Mouse (Mus musculus) granulocyte monocyte progenitor cell, adult 5-6 weeks (primary cell): ENCODE data around the gene Notch4. TPM values are rescaled to one million over a fixed set of nuclear protein-coding genes. Genes with fewer than 3 reads are reported as not detected.
A peak's percentile ranks its signal among the peaks of the same experiment; 100 is the strongest.

Experiments used
- ATAC-seq: replicated peaks from 2 replicates; pipeline ENCODE4 v1.8.0; 2016; ENCODE audit warnings: mild to moderate bottlenecking, moderate TSS enrichment, inconsistent platforms; ENCODE audit not compliant: poor library complexity, severe bottlenecking
- total RNA-seq, 2 experiments: library from RNA; stranded (forward) in 1 of 2; stranded (reverse) in 1 of 2; fragments of 200-712, 200-1000 nt in 1 of 2; fragments of >200 nt in 1 of 2; fragmentation: Nextera tagmentation in 1 of 2; gene quantifications; 2 replicates each; pipeline ENCODE4 v1.2.3; 2014 to 2017

Gene Notch4
- total RNA-seq, 2 experiments from 2014 or later, result 0.17 to 0.31 TPM

DNA sequence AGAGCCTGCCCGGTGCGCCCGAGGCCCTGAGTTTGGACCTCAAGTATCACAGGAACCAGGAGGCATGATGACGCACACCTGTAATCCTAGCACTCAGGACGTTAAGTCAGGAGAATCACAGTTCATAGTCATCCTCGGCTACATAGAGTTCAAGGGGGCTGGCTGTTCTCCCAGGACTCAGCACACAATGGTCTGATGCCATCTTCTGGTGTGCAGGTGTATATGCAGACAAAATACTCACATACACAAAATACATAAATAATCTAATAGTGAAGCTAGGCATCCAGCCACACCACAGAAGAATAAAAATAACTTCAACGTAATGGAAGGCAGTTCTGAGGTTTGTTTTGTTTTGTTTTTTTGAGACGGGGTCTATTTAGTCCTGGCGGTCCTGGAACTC lies 59.1 kb downstream of the Notch4 start:
- no peak for ATAC-seq

DNA sequence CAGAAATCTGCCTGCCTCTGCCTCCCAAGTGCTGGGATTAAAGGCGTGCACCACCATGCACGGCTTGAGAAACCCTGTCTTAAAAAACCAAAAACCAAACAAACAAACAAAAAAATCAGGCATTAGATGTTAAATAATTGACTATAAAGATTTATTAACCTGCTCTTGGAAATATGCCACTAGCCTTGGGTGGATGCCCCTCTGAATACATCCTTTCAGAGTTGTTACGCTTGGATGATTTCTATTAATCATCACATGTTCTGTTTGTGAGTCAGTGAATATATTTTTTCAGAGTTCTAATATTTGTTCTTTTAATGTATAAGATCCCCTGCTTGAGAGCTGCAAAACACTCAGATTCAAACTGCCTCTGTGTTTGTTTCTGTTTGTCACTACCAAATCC lies 60.9 kb downstream of the Notch4 start:
- no peak for ATAC-seq

DNA sequence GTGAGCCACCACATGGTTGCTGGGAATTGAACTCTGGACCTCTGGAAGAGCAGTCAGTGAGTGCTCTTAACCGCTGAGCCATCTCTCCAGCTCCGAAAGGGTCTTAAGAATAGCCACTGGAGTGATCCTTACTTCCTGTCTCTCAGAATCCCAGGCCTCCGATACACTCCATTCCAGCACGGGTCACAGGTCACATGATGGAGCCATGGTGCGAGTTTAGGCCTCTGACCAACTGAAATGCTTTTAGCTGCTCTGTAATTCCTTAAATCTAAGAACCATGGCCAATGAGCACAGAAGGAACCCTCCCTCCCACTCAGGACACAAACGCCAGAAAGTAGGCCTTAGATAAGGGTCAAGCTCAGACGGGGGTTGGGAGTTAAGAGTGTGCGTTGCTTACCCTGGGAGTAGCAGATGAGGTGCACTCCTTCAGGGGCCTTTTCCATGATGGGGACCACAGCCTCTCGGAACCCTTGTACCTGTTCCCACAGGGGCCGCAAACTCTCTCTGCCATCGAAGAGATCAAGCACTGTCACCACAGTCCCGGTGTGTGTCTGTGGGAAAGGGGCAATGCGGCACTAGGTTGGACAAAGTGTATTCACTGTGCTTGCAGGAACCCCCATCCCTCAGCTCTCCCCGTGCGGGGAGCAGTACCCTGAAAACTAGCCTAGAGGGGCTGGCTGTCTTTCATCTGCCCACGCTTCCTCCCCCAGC lies 62.1 kb downstream of the Notch4 start:
- ATAC-seq, result no peak

DNA sequence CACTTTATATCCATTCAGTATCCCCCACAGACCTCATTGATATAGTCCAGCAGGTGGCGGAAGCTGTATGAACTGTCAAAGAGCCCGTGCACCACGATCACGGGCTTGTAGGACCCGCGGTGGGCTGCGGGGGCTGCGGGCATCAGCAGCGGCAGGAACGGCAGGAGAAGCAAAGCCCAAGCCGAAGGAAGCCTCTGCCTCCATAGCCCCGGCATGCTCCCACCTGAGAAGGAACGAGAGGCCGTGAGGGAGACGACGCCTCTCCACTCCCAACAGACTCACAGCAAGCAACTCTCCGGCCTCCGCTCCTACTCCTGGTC lies 62.7 kb downstream of the Notch4 start:
- ATAC-seq, result peak; percentile 55

DNA sequence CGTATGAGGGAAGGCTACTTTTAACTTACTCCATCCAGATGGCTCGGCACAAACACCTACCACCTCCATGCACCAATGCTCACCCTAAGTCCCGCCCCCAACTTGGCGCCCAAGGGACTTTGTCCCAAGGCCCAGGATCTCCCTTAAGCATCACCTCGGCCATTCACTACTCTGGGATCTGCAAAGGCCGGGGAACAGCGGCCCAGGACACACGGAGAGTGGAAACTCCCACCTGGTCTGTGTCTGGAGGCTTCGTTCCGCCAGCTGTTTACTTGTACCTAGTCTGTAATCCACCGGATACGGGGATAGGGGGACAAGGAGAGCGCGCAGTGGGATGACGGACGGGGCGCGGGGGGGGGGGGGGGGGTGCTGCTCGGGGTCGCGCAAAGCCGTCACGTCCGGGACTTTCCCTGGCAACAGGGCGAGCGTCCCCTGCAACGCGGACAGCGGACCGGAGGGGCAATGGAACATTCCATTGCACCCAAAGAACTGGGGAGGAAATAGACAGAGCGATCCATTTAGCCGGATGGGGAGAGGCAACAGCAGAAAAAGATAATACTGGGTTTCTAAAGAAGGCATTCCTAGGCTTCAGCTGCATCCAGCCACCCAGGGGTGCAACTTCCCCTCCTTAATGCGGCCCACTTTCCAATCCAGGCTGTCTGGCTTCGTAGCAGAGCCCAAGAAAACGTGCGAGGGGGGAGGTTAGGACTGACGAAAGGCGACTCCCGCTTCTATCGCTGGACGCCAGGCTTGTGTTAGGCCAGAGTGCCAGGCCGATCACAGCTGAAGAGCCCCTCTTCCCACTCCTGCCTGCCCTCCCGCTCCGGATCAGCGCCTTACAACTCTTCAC lies 63.2 kb downstream of the Notch4 start:
- ATAC-seq, result peak; percentile 59

GRCm38 (mm10) chr17:34627943-34628643 lies 64.0 kb downstream of the Notch4 start, which contains the start of gene Ppt2:
TSS of gene Ppt2 (minus strand) at chr17:34628510.
- ATAC-seq, result no peak

GRCm38 (mm10) chr17:34628644-34628967 lies 64.5 kb downstream of the Notch4 start:
- ATAC-seq, result no peak

GRCm38 (mm10) chr17:34629221-34629751 lies 65.2 kb downstream of the Notch4 start, which contains the start of gene Prrt1:
TSS of gene Prrt1 (plus strand) at chr17:34629533.
- no peak for ATAC-seq

DNA sequence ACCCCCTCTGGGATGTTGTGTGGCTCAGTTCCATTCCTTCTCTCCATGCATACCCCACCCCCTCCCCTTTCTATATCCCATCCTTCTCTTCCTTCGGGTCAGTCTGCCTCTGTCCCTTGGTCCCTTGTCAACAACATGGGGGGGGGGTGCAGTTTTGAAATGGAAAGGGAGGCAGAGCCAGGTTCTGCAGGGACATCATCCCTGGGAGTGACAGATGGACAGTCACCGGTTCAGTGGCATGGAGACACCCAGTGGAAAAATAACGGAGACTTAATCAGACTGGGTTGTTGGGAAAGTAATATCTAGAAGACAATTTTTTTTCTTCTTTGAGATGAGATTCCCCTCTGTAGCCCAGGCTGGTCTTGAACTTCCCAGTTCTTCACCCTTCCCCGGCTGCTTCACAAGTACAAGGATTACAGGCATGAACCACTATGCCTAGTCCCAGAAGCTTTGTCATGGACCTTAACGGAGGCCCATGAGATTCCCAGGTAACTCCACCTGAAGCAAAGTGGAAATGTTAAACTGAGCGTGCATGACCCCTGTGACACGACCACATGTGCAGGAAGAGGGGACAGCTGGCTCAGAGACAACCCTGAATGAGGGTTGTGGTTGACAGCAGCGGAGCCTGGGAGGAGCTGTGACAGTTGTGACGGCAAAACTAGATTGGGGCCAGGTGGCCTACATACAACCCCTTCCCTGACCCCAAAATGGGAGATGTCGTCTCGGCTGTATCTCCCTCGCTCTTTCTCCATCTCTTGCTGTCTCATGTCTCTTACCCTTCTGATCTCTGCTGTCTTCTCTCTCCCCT lies 65.9 kb downstream of the Notch4 start:
- no peak for ATAC-seq

DNA sequence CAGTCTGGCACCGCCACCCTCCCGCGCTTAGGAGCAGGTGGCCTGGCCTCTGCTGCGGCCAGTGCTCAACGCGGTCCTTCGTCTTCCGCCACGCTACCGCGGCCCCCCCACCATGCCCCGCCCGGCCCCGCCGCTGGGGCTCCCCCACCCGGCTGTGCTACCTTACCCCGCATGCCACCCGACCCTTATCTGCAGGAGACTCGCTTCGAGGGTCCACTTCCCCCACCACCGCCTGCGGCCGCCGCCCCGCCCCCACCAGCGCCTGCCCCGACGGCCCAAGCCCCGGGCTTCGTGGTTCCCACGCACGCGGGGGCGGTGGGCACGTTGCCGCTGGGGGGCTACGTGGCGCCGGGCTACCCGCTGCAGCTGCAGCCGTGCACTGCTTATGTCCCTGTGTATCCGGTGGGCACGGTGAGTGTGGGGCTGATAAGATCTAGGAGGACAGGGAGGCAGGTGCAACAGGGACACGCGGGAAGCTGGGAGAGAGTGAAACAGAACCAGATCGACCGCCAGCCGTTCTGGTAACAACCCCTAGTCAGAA lies 66.8 kb downstream of the Notch4 start:
- ATAC-seq, result no peak

DNA sequence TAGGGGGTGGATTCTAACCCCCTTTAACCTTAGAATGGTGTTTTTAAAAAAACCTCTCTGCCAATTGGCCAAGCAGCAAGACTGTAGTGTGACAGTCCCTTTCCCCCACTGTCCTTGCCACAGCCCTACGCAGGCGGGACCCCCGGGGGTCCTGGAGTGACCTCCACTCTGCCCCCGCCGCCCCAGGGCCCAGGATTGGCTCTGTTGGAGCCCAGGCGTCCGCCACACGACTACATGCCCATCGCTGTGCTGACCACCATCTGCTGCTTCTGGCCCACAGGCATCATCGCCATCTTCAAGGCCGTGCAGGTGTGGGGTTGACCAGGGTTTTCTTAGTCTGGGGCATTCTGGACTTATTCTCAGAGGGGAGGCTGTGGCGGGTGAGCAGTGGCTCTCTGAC lies 67.6 kb downstream of the Notch4 start:
- ATAC-seq, result no peak

DNA sequence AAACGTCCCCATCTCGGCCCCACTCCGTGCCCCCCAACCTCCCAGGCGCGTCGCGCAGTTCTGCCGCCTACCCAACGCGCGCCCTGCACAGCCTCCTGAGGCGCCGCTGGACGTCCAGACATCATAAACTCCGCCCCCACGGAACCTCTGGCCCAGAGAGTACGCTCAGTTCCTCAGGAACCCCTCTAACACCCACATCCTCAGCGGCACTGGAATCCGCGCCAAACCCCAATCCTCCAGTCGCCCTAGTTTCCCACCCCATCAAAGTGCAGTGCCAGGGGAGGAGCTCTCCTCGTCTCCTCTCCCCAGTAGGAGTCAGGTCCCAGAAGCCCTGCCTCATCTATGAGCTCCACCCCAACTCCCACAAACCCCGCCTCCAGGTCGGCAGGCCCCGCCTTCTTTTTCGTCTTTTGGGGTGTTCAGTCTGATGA lies 68.2 kb downstream of the Notch4 start:
- peak; percentile 77 for ATAC-seq

- ATAC-seq, result peak; percentile 12
Measured at GRCm38 (mm10) chr17:34635671-34636070, 71.6 kb downstream of the Notch4 start.

DNA sequence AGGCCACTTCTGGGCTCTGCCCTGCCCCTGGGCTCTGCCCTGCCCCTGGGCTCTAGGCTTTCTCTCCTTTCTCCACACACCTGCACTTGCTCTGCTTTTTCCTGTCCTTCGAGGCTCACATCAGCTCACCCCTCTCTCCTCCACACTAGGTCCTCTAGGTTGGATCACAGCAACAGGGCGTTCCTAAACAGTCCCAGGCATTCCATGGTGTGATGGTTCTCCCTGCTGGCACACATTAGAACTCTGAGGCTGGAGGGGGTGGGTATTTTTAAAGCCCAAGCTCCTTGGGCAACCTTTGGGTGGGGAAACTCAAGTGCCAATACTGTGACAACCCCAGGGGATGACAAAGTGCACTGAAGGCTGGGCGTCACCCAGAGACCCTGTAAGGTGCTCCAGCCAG lies 73.4 kb downstream of the Notch4 start:
- ATAC-seq, result no peak

Other genes with a start within 250 kb of the Notch4 start
- gene H2-Eb2, start 238.6 kb upstream of the Notch4 start, total RNA-seq (2014; fragmentation: Nextera tagmentation), result not detected in 2 replicates
- not detected in 2 replicates for gene H2-Eb2, start 238.6 kb upstream of the Notch4 start, total RNA-seq (2017)
- gene Btnl2, start 209.4 kb upstream of the Notch4 start, total RNA-seq (2014; fragmentation: Nextera tagmentation), result not detected in 2 replicates
- gene Btnl2, start 209.4 kb upstream of the Notch4 start, total RNA-seq (2017), result not detected in 2 replicates
- not detected in 2 replicates for gene Btnl1, start 187.1 kb upstream of the Notch4 start, total RNA-seq (2014; fragmentation: Nextera tagmentation)
- gene Btnl1, start 187.1 kb upstream of the Notch4 start, total RNA-seq (2017), result not detected in 2 replicates
- not detected in 2 replicates for gene BC051142, start 165.4 kb upstream of the Notch4 start, total RNA-seq (2014; fragmentation: Nextera tagmentation)
- gene BC051142, start 165.4 kb upstream of the Notch4 start, total RNA-seq (2017), result 0.21 TPM in 1 of 2 replicates, not detected in the other
- gene Btnl4, start 87.0 kb upstream of the Notch4 start, total RNA-seq (2014; fragmentation: Nextera tagmentation), result not detected in 2 replicates
- gene Btnl4, start 87.0 kb upstream of the Notch4 start, total RNA-seq (2017), result not detected in 2 replicates
- not detected in 2 replicates for gene Btnl6, start 46.9 kb upstream of the Notch4 start, total RNA-seq (2014; fragmentation: Nextera tagmentation)
- not detected in 2 replicates for gene Btnl6, start 46.9 kb upstream of the Notch4 start, total RNA-seq (2017)
- 64.1 and 75.3 TPM in 2 replicates for gene Gpsm3, start 25.5 kb downstream of the Notch4 start, total RNA-seq (2014; fragmentation: Nextera tagmentation)
- gene Gpsm3, start 25.5 kb downstream of the Notch4 start, total RNA-seq (2017), result 11.5 and 23.4 TPM in 2 replicates
- 21.1 and 29.7 TPM in 2 replicates for gene Pbx2, start 27.0 kb downstream of the Notch4 start, total RNA-seq (2014; fragmentation: Nextera tagmentation)
- 25.1 and 34.4 TPM in 2 replicates for gene Pbx2, start 27.0 kb downstream of the Notch4 start, total RNA-seq (2017)
- gene Ager, start 33.6 kb downstream of the Notch4 start, total RNA-seq (2014; fragmentation: Nextera tagmentation), result 1.3 and 1.9 TPM in 2 replicates
- 1.3 and 2.0 TPM in 2 replicates for gene Ager, start 33.6 kb downstream of the Notch4 start, total RNA-seq (2017)
- 52.2 and 64.9 TPM in 2 replicates for gene Rnf5, start 39.4 kb downstream of the Notch4 start, total RNA-seq (2014; fragmentation: Nextera tagmentation)
- 13.8 and 15.2 TPM in 2 replicates for gene Rnf5, start 39.4 kb downstream of the Notch4 start, total RNA-seq (2017)
- gene Agpat1, start 40.0 kb downstream of the Notch4 start, total RNA-seq (2014; fragmentation: Nextera tagmentation), result 36.6 and 50.1 TPM in 2 replicates
- gene Agpat1, start 40.0 kb downstream of the Notch4 start, total RNA-seq (2017), result 19.1 and 19.3 TPM in 2 replicates
- 2.1 TPM in 1 of 2 replicates, not detected in the other for gene Egfl8, start 51.7 kb downstream of the Notch4 start, total RNA-seq (2014; fragmentation: Nextera tagmentation)
- gene Egfl8, start 51.7 kb downstream of the Notch4 start, total RNA-seq (2017), result not detected in 2 replicates
- gene Ppt2, start 64.2 kb downstream of the Notch4 start, total RNA-seq (2014; fragmentation: Nextera tagmentation), result 41.9 and 45.1 TPM in 2 replicates
- gene Ppt2, start 64.2 kb downstream of the Notch4 start, total RNA-seq (2017), result 20.4 and 23.3 TPM in 2 replicates
- gene Prrt1, start 65.3 kb downstream of the Notch4 start, total RNA-seq (2014; fragmentation: Nextera tagmentation), result 0.88 TPM in 1 of 2 replicates, not detected in the other
- not detected in 2 replicates for gene Prrt1, start 65.3 kb downstream of the Notch4 start, total RNA-seq (2017)
- gene Fkbpl, start 80.5 kb downstream of the Notch4 start, total RNA-seq (2014; fragmentation: Nextera tagmentation), result 2.9 and 10.3 TPM in 2 replicates
- 12.4 and 21.8 TPM in 2 replicates for gene Fkbpl, start 80.5 kb downstream of the Notch4 start, total RNA-seq (2017)
- gene Atf6b, start 82.9 kb downstream of the Notch4 start, total RNA-seq (2014; fragmentation: Nextera tagmentation), result 38.3 and 42.5 TPM in 2 replicates
- gene Atf6b, start 82.9 kb downstream of the Notch4 start, total RNA-seq (2017), result 31.9 and 44.6 TPM in 2 replicates
- gene Tnxb, start 106.3 kb downstream of the Notch4 start, total RNA-seq (2014; fragmentation: Nextera tagmentation), result not detected in 2 replicates
- not detected in 2 replicates for gene Tnxb, start 106.3 kb downstream of the Notch4 start, total RNA-seq (2017)
- gene C4b, start 179.6 kb downstream of the Notch4 start, total RNA-seq (2014; fragmentation: Nextera tagmentation), result 0.23 TPM in 1 of 2 replicates, not detected in the other
- 0.09 TPM in 1 of 2 replicates, not detected in the other for gene C4b, start 179.6 kb downstream of the Notch4 start, total RNA-seq (2017)
- gene Cyp21a1, start 240.3 kb downstream of the Notch4 start, total RNA-seq (2014; fragmentation: Nextera tagmentation), result not detected in 2 replicates
- gene Cyp21a1, start 240.3 kb downstream of the Notch4 start, total RNA-seq (2017), result not detected in 2 replicates